Mouse (Mus musculus) sigmoid colon, adult 10 weeks (tissue): Measurements from ENCODE around the gene Amn1. TPM values are rescaled to one million over a fixed set of nuclear protein-coding genes. Genes with fewer than 3 reads are reported as not detected.

Experiments
- polyA plus RNA-seq: library from polyadenylated mRNA; stranded (reverse); fragments of 350-450 nt; fragmentation: Illumina TruSeq; extraction: RNeasy Lipid Tissue Mini Kit (QIAGEN cat#74804); gene quantifications from one replicate; pipeline ENCODE4 v1.2.3, GENCODE M21; 2014; ENCODE audit warnings: low read depth, low replicate concordance

Amn1 gene
- polyA plus RNA-seq = 57.4 TPM

DNA sequence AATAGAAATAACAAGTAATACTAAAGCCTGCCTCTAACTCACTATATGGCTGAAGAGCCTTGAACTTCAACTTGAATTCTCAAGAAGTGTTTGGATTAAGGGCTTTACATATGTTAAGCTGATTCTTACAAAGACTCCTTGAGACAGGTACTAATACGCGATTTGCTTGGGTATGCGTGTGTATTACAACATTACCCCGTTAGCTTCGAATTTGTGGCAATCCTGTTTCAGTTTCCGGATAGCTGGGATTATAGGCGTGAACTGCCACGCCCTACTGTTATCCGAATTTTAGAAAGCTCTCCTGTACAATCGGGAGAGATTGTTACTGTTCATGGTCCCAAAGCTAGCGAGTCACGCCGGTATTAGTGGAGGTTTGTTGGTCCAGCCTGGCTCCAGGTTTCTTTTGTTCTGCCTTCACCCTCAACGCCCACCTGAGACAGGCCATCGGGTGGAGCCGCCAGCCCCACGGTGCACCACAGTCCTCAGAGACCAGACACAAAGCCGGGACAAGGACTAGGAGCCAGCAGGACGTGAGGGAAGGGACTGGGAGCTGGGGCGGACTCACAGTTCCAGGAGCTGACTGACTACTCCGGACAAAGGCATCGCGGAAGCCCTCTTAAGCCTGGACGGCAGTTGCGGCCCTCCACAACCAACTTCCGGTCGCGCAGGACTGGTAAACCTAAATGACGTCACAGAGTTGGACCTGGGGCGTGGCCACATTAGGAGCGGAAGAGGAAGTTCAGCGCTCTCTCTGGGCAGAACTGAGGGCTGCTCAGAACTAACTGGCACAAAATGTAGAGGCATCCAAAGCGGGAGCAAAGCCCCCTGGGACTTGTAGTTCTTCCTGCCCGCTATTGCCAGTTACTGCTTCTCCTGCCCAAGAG, at the start of gene Amn1:
Gene Amn1 (minus strand): TSS at position 672 of the 884 bp plus-strand sequence.

DNA sequence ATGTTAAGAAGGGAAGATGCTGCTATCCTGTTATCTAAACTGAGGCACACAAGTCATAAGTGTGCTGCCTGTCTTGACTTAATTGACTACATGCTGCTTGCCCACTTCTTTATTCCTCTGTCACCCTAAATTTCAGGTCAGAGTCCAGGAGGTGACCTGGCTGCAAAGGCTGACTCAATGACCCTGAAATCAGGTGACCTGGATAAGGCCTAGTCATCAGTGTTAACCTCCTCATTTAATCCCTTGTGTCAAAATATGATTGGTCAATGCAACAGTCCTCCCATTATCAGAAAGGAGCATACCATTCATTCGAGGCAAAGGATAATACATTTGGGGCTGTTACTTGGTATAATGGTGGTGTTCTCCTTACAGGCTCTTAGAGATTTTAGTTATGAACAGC, 49.0 kb downstream of the Amn1 start, which contains the start of gene Etfbkmt:
Gene Etfbkmt (plus strand): TSS at position 379 of the 400 bp plus-strand sequence.

DNA sequence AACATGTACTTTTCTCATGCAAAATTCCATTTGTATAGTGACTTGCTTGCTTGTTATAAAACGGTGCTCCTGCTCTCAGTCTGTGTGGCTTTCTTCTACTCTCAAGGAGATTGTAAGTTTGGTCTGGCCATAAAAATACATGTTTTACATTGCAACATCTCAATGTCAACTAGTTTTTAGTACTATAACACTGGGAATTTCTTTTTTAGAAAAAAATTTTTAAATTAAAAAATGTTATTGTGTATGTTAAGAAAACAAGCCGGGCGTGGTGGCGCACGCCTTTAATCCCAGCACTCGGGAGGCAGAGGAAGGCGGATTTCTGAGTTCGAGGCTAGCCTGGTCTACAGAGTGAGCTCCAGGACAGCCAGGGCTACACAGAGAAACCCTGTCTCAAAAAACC, 58.6 kb downstream of the Amn1 start, which contains the start of gene Gm10203:
Gene Gm10203 (plus strand): TSS at position 301 of the 400 bp plus-strand sequence.

Other genes with a start within 250 kb of the Amn1 start
- 57.7 TPM for gene Sinhcaf, start 242.2 kb downstream of the Amn1 start, polyA plus RNA-seq
- gene Dennd5b, start 87.0 kb downstream of the Amn1 start, polyA plus RNA-seq = 19.2 TPM
- gene Gm10203, start 58.5 kb downstream of the Amn1 start, polyA plus RNA-seq = not detected
- gene Etfbkmt, start 48.9 kb downstream of the Amn1 start, polyA plus RNA-seq = 76.5 TPM
- gene Resf1, start 120.7 kb upstream of the Amn1 start, polyA plus RNA-seq = 105 TPM
- gene Bicd1, start 220.2 kb upstream of the Amn1 start, polyA plus RNA-seq = 12.2 TPM